Mouse (Mus musculus): ENCODE data around the gene Aldh16a1. TPM values are rescaled to one million over a fixed set of nuclear protein-coding genes. Genes with fewer than 3 reads are reported as not detected.

Aldh16a1 gene
- total and polyA plus RNA-seq, 2 experiments from 2014 or later = 12.9 to 22.0 TPM

- ATAC-seq (ENCODE audit: low FRiP score) (no peak), DNase-seq (ENCODE audit: low spot score) (no peak)
- no peak overlapping the region for H3K4me3 ChIP-seq (ENCODE audit: low read depth, low read length)
Observed at GRCm38 (mm10) chr7:45147899-45148298, 6.5 kb downstream of the Aldh16a1 start.

GRCm38 (mm10) chr7:45147267-45147666 lies 7.1 kb downstream of the Aldh16a1 start:
- no peak for TF ChIP-seq CTCF (IDR thresholded peaks at IDR 0.05)
- no peaks in the 10 kb centered on the region for H3K27me3 ChIP-seq (ENCODE audit: insufficient read depth, low read length)
- no peaks in the 10 kb centered on the region for H3K9me3 ChIP-seq (ENCODE audit: low read length)
- H3K36me3 ChIP-seq (ENCODE audit: insufficient read depth, low read length) = peaks cover 5% of the 10 kb centered on the region; the same call in 1 of the 2 replicates
- no peak overlapping the region for H3K9ac ChIP-seq (replicated peaks; ENCODE audit: low read length, poor library complexity, severe bottlenecking)
- no peak overlapping the region for H3K4me3 ChIP-seq (ENCODE audit: low read depth, low read length)
- no peak for DNase-seq (ENCODE audit: low spot score)
- no peaks in the 10 kb centered on the region for H3K4me1 ChIP-seq (ENCODE audit: insufficient read depth, low read length)
- no peak for ATAC-seq (ENCODE audit: low FRiP score)
- H3K4me2 ChIP-seq (ENCODE audit: low read depth, low read length, poor library complexity, severe bottlenecking) = no peak overlapping the region
- WGBS = 88% methylated on average over 11 of the region's 11 CpGs
- H3K27ac ChIP-seq (ENCODE audit: low read depth, low read length) = no peak overlapping the region

More at GRCm38 (mm10) chr7:45147899-45148298, 6.5 kb downstream of the Aldh16a1 start:
- Histone ChIP-seq H3K9me3 (ENCODE audit: low read length) (no peaks in the 10 kb centered on the region), H3K9ac (replicated peaks; ENCODE audit: low read length, poor library complexity, severe bottlenecking) (no peak overlapping the region), H3K36me3 (ENCODE audit: insufficient read depth, low read length) (peaks cover 5% of the 10 kb centered on the region; the same call in 1 of the 2 replicates), H3K27ac (ENCODE audit: low read depth, low read length) (no peak overlapping the region), H3K4me1 (ENCODE audit: insufficient read depth, low read length) (no peaks in the 10 kb centered on the region), H3K27me3 (ENCODE audit: insufficient read depth, low read length) (no peaks in the 10 kb centered on the region), H3K4me2 (ENCODE audit: low read depth, low read length, poor library complexity, severe bottlenecking) (no peak overlapping the region)
- no peak for TF ChIP-seq CTCF (IDR thresholded peaks at IDR 0.05)
- 90% methylated on average over 11 of the region's 11 CpGs for WGBS

- ATAC-seq (ENCODE audit: low FRiP score) = no peak
- no peaks in the 10 kb centered on the region for H3K9me3 ChIP-seq (ENCODE audit: low read length)
- 97% methylated on average over 8 of the region's 8 CpGs for WGBS
- no peak overlapping the region for H3K4me2 ChIP-seq (ENCODE audit: low read depth, low read length, poor library complexity, severe bottlenecking)
- H3K9ac ChIP-seq (replicated peaks; ENCODE audit: low read length, poor library complexity, severe bottlenecking) = no peak overlapping the region
- no peak for DNase-seq (ENCODE audit: low spot score)
- H3K27me3 ChIP-seq (ENCODE audit: insufficient read depth, low read length) = no peaks in the 10 kb centered on the region
- H3K36me3 ChIP-seq (ENCODE audit: insufficient read depth, low read length) = peaks cover 5% of the 10 kb centered on the region; the same call in 1 of the 2 replicates
- TF ChIP-seq CTCF (IDR thresholded peaks at IDR 0.05) = no peak
- H3K27ac ChIP-seq (ENCODE audit: low read depth, low read length) = no peak overlapping the region
- H3K4me1 ChIP-seq (ENCODE audit: insufficient read depth, low read length) = no peaks in the 10 kb centered on the region
- H3K4me3 ChIP-seq (ENCODE audit: low read depth, low read length) = no peak overlapping the region
Observed at GRCm38 (mm10) chr7:45145460-45145859, 8.9 kb downstream of the Aldh16a1 start.

GRCm38 (mm10) chr7:45144368-45145174 lies 9.8 kb downstream of the Aldh16a1 start:
- WGBS = 89% methylated on average over 13 of the region's 13 CpGs
- Histone ChIP-seq H3K36me3 (ENCODE audit: insufficient read depth, low read length) (peaks cover 5% of the 10 kb centered on the region; the same call in 1 of the 2 replicates), H3K9ac (replicated peaks; ENCODE audit: low read length, poor library complexity, severe bottlenecking) (0 out of 2 replicates have a peak overlapping the region, but pooled peaks have one; percentile 9), H3K4me3 (ENCODE audit: low read depth, low read length) (no peak overlapping the region), H3K9me3 (ENCODE audit: low read length) (no peaks in the 10 kb centered on the region), H3K4me1 (ENCODE audit: insufficient read depth, low read length) (no peaks in the 10 kb centered on the region), H3K27ac (ENCODE audit: low read depth, low read length) (no peak overlapping the region), H3K27me3 (ENCODE audit: insufficient read depth, low read length) (no peaks in the 10 kb centered on the region), H3K4me2 (ENCODE audit: low read depth, low read length, poor library complexity, severe bottlenecking) (no peak overlapping the region)
- TF ChIP-seq CTCF (IDR thresholded peaks at IDR 0.05) = no peak
- ATAC-seq (ENCODE audit: low FRiP score) = no peak
- no peak for DNase-seq (ENCODE audit: low spot score)

- DNase-seq (ENCODE audit: low spot score) (no peak), ATAC-seq (ENCODE audit: low FRiP score) (no peak)
- 92% methylated on average over 5 of the region's 5 CpGs for whole genome bisulfite sequencing
- Histone ChIP-seq H3K9ac (replicated peaks; ENCODE audit: low read length, poor library complexity, severe bottlenecking) (no peak overlapping the region), H3K27ac (ENCODE audit: low read depth, low read length) (no peak overlapping the region), H3K36me3 (ENCODE audit: insufficient read depth, low read length) (peaks cover 3% of the 10 kb centered on the region; the same call in 1 of the 2 replicates), H3K9me3 (ENCODE audit: low read length) (no peaks in the 10 kb centered on the region), H3K4me2 (ENCODE audit: low read depth, low read length, poor library complexity, severe bottlenecking) (no peak overlapping the region), H3K4me3 (ENCODE audit: low read depth, low read length) (no peak overlapping the region), H3K4me1 (ENCODE audit: insufficient read depth, low read length) (no peaks in the 10 kb centered on the region), H3K27me3 (ENCODE audit: insufficient read depth, low read length) (no peaks in the 10 kb centered on the region)
- TF ChIP-seq CTCF (IDR thresholded peaks at IDR 0.05) = no peak
Observed at GRCm38 (mm10) chr7:45141914-45142313, 12.5 kb downstream of the Aldh16a1 start.

GRCm38 (mm10) chr7:45141319-45141718 lies 13.1 kb downstream of the Aldh16a1 start:
- Histone ChIP-seq H3K4me3 (ENCODE audit: low read depth, low read length) (no peak overlapping the region), H3K36me3 (ENCODE audit: insufficient read depth, low read length) (peaks cover 3% of the 10 kb centered on the region; the same call in 1 of the 2 replicates), H3K27me3 (ENCODE audit: insufficient read depth, low read length) (no peaks in the 10 kb centered on the region), H3K4me2 (ENCODE audit: low read depth, low read length, poor library complexity, severe bottlenecking) (no peak overlapping the region), H3K4me1 (ENCODE audit: insufficient read depth, low read length) (no peaks in the 10 kb centered on the region), H3K9ac (replicated peaks; ENCODE audit: low read length, poor library complexity, severe bottlenecking) (no peak overlapping the region), H3K27ac (ENCODE audit: low read depth, low read length) (no peak overlapping the region), H3K9me3 (ENCODE audit: low read length) (no peaks in the 10 kb centered on the region)
- ATAC-seq (ENCODE audit: low FRiP score) (no peak), DNase-seq (ENCODE audit: low spot score) (no peak)
- 86% methylated on average over 3 of the region's 3 CpGs for WGBS
- TF ChIP-seq CTCF (IDR thresholded peaks at IDR 0.05) = no peak
